Mouse (Mus musculus) G1E (cell line): ENCODE data around the gene Zfp322a.

Experiments
- CTCF ChIP-seq: IDR thresholded peaks from 2 replicates; pipeline ENCODE4 v1.5.1; 2012; ENCODE audit warnings: low read depth, low read length, inconsistent platforms, mixed read lengths
- GATA1 ChIP-seq: IDR thresholded peaks from 2 replicates; pipeline ENCODE4 v1.6.1; 2012; ENCODE audit warnings: borderline replicate concordance, low read length, inconsistent platforms, mixed read lengths
- GATA2 ChIP-seq: IDR thresholded peaks from 2 replicates; pipeline ENCODE4 v1.6.1; 2012; ENCODE audit warnings: low read depth, low read length, inconsistent platforms, borderline replicate concordance
- POLR2AphosphoS5 ChIP-seq: IDR thresholded peaks from 2 replicates; pipeline ENCODE4 v1.6.1; 2012; ENCODE audit warnings: low read depth, low read length, inconsistent platforms; ENCODE audit not compliant: insufficient replicate concordance
- TAL1 ChIP-seq: conservative IDR thresholded peaks from 2 replicates; pipeline ENCODE4 v1.6.1; 2012; ENCODE audit warnings: low read depth, low read length, inconsistent platforms, mixed read lengths

GRCm38 (mm10) chr13:23370075-23370474 lies 1.1 kb upstream of the Zfp322a start:
- TF ChIP-seq CTCF (no peak), GATA1 (no peak), GATA2 (no peak), TAL1 (no peak), POLR2AphosphoS5 (no peak)
